Mouse (Mus musculus) hematopoietic stem cell, adult 5-6 weeks (primary cell): ENCODE measurements around the gene Adat3. TPM values are rescaled to one million over a fixed set of nuclear protein-coding genes. Genes with fewer than 3 reads are reported as not detected.
A peak's percentile ranks its signal among the peaks of the same experiment; 100 is the strongest.

Experiments used
- ATAC-seq, 2 experiments: fragments of 125-278 bp in 1 of 2; replicated peaks in 1 of 2; 2 replicates each; pipeline ENCODE4 v1.8.0; 2016 to 2017; ENCODE audit warnings: inconsistent platforms in 2 of 2, mild to moderate bottlenecking in 2 of 2, moderate number of reproducible peaks in 2 of 2, low read depth in 1 of 2, moderate TSS enrichment in 1 of 2; ENCODE audit not compliant: low FRiP score in 2 of 2, poor library complexity in 2 of 2, severe bottlenecking in 2 of 2, insufficient read depth in 1 of 2, low TSS enrichment in 1 of 2
- total RNA-seq: library from RNA; stranded (forward); fragments of 172-1452, 232-1000 nt; gene quantifications from 2 replicates; pipeline ENCODE4 v1.2.3, GENCODE M21; 2017

Adat3 gene
- total RNA-seq, 1 experiment from 2014 or later, result not detected

DNA sequence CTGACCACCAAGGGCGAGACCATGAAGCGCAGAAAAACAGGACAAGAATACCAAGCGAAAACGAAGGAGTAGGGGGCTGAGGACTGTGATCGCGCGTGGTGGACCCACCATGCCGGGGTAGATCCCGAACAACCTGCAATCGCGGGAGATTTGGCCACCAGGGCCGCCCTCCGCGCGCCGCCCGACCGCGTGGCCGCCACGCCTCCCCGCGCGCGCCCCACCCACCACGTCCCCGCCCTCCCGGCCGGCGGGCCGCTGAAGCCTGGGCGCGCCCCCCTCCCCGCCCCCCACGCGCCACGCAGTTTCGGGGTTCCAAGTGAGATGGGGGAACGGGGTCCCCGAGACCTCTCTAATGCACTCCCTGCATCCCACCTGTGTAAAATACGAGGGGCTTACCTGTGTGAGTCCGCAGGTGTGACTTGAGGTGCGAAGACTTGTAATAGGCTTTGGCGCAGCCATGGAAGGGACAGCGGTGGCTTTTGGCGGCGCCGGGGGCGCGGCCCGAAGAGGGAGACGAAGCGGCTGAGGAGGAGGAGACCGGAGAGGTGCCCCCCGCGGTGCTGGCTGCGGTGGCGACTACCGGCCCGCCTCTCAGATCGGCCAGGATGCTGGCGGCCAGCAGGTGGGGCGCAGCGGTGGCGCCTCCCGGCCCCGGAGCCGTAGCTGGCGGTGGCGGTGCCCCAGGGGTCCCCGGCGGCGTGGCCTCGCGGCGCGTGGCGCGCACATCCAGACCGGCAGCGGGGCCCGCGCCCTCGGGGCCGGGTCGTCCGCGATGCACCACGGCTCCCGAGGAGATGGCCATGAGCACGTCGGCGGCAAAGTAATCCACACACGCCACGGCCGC, 26.1 kb upstream of the Adat3 start:
- no peak for ATAC-seq

DNA sequence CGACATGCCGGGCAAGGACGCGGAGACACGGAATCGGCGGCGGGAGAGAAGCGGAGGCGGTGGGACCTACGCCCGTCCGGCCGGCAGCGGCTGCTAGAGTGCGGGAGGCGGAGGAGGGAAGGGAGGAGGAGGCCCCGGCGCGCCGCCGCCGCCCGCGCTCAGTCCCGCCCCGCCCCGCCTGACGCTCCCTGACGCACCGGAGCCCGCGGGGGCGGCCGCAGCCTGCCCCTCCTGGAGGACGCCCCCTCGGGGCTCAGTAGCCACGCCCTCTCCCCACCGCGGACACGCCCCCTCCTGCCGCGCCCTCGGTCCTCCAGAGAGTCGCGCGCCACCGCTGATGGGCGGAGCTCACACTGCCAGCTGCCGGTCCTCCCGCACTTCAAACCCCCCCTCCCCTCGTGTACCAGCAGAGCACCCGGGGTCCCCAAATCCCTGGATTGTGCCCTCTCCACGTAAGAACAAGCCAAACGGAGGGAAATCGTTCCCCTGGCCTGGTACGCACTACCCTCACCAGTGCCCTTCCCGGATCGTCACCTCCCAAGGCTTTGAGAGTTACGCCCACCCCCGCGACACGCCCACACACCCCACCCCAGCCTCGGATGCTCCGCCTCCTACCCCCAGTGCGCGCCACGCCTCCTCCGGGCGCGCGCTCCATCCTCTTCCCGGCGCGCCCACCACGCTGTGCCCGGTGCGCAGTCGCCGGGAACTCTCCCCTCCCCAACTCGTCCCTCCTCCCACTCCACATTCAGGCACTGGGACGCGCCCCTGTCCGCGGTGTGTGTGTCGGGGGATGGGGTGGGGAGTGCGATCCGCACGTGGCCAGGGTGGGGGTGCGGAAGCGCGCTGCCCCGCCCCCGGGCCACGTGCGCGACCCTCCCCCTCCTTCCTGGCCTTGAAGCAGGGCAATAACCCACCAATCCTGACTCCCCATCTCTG, 25.2 kb upstream of the Adat3 start, which contains the start of gene Klf16:
TSS of gene Klf16 (minus strand) at position 127 of the 936 bp plus-strand sequence.
- ATAC-seq, result peak; percentile 60 to 70

DNA sequence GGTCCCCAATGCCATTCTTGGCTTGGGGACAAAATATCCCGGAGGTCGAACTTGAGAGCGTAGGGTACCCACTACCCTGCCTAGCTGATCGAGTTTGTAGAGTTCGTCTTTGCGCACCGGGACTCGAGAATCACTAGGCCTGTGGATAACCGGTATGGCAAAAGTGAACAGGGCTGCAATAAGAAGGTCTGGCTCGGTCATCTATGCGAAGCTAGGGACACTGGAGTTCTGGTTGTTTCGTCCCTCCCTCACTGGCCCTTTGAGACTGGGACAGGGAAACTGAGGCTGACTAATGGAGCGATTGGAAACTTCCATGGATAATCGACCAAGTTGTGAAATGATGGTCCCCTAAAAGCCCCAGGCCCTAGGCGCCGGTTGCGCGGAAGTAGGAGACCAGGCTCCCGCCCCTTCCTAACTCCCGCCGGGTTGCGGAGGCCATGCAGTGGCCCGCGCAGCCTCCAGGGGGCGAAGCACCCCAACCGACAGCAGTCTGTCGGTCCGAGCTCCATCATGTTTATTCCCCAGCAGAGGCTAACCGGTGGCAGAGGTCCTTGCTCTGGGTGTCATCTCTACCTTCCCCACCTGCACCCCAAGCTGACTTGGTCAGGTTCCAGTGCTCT, 24.4 kb upstream of the Adat3 start:
- ATAC-seq, result peak; percentile 65 to 75

DNA sequence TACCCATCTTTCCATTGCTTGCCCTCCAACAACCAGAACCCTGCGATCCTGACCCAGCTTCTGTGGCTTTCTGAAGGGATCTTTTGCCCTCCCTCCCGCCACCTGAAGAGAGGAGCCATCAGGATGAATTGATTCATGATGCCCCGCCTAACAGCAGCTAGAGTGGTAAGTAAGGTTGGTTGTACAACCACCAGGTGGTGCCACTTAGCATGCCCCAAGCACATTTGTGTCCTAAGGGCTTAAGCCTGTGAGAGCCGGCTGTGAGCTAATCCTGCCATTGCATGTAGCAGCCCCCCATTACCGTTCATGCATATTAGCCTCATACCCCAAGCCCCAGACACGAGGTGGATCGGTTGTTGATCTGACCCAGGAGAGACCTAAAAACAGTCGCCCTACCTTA, 23.8 kb upstream of the Adat3 start:
- ATAC-seq, result peak; percentile 26 to 57; a peak in 3 of 4 replicates

DNA sequence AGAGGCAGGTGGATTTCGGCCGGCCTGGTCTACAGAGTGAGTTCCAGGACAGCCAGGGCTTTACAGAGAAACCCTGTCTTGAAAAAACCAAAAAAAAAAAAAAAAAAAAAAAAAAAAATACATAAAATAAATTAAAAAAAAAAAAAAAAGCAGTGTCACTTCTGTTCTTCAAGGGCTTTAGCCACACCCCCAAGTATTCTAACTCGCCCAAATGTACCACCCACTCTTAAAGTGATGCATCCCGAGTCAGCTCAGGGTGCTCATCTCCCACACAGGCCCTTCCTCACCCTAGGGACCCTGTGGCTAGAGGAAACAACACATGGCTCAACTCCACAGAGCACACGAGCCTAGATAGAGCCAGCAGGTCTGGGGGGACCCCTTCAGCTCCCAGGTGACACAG, 19.6 kb upstream of the Adat3 start:
- no peak for ATAC-seq

DNA sequence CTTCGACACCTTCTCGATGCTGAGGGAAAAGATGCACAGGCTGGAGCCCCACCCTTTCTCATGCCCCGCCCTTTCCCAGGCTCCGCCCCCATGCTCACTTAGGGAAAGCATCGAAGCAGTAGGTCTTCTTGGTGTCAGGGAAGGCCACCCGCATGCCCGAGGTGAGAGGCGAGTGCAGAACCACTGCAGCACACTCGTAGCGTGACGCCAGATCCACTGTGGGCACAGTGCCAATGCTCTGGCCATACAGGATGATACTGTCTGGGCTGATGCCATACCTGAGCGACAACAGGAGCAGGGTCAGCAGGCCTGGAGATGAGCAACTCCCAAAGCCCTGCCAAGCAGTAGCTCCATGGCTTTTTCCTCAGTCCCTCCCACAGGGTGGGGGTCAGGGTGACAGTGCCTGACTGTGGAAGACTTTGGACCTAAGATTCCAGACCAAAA, 18.6 kb upstream of the Adat3 start:
- no peak for ATAC-seq

DNA sequence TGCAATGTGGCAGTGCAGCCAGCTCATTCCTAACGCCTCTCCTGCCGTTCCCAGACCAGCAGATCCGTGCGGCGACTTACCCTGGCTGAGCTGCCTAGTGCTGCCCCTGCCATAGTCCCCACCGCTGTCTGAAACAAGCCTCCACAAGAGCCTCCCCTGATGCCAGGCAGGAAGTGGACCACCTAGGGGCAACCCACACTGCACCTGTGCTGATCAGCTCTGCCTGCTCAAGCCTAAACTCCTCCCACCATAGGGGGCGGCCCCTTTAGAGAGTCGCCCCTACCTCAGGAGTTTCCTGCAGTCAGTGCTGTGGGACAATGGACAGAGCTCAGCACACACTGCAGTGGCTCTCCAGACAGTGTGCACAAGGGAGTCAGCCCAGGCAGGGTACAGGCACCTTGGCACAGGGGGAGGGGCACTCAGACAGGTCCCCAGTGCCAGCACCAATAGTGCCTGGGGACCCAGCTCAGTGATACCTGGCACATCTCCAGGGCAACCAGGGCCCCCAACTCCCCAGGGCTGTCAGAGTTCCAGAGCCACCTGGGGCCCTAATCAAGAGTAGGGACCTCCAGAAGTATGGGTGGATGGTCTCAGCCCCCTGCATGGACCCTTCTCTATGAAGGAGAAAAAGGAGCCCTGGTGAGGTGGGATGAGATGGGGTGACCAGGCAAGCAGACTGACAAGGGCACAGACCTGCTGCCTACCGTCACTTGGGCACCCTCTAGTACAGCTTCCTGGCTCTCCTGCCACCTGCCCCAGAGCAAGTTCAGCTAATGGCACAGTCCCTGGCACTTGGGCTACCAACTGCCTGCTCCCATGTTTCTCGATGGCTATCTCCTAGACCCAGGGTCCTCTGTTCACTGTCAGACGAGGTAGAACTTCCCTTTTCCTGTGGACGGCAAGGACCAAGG, 17.8 kb upstream of the Adat3 start:
- no peak for ATAC-seq

DNA sequence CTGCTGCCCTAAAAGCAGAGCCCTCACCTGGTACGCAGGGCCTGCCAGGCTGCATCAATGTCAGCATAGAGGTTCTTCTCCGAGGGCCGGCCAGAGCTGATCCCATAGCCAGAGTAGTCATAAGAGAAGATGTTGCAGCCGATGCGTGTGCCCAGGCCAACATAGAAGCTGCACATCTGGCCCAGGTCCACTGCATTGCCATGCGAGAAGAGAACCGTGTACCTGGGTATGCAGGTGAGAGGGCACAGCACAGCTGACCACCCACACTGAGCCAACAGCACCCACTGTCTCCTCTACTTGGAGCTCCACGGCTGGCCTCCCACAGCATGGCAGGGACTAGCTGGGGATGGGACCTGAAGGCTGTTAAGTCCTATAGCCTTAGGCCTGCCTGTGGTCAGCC, 17.1 kb upstream of the Adat3 start:
- ATAC-seq, result no peak

DNA sequence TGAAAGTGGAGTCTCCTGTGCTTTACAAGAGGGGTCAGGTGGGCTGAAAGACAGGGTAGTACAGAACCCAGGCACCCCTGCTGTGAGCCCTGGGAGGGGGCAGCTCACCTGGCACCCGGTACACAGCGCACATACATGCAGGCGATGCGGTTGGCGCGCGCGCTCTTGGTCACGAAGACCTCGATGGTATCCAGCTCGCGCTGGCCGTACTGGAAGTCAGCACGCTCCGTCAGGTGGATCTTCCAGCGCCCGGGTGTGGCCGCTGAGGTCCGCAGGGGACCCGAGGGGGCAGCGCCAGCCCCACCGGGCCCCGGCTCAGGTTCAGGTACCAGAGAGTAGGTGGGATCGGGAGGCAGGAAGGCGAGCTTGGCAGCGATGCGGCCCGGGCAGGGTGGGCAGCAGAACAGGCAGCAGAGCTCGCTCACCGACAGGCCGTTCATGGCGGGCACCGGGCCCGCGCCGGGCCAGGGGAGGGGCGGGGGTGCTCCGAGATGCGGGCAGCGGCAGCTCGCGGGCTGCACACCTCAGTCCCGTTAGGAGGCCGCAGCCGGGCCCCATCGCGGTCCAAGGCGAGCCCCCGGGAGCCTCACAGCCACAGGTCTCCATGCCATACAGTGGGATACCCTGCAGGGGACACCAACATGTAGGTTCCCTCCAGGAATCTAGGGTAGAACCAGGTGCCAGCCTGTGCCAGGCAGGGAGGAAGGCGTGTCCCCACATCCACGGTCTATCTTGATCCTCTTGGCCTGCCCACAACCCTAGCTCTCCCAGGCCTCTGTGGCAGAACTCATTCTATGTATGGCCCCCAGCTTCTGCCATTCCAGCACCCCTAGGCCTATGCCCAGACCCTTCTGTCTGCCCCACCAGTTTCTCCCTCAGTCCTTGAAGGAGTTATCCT, 16.0 kb upstream of the Adat3 start:
- no peak for ATAC-seq

DNA sequence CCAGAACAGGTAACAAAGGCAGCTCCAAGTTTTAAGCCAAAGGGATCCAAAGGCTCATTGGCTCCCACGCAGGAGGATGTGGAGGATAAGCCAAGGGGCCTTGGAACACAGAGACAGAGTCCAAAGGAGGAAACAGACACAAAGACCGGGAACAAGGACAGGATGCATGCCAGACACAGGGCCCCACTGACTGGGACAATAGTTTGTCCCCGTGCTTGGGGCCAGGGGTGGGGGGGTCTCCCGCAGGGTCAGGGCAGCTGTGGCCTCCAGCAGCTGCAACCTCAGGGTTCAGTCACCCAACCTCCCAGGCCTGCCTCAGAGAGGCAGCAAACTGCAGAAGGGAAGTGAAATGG, 15.4 kb upstream of the Adat3 start:
- ATAC-seq, result no peak

DNA sequence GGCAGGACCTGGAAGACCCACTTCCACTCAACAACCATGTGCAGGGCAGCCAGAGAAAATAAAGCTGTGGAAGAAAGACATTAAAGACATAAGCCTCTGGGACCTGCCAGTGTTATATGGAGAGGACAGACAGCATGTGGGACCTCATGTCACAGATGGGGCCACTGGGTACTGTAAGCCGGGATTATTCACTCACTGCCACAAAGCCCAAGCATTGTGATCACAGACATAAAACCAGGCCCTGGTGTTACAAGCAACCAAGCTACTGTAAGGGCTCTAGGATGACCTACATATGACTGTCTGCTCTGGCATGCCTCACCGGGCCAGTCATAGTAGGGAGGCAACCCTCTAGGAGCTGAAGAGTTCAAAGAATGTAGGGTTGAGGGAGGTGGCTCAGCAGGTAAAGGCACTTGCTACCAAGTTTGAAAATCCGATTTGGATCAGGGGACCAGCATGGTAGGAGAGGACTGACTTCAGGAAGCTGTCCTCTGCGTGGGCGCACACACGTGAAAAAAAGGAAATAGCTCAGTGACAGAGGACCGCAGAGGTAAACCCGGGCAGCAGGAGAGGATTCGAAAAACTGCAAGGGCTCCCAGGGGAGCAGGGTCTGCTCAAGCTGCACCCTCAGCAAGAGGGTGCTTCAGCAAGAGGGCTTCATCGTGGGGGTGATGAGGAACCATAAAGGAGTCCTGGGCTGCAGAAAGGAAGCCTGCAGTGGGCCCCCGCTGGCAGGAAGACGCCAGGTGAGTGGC, 13.4 kb upstream of the Adat3 start:
- no peak for ATAC-seq

DNA sequence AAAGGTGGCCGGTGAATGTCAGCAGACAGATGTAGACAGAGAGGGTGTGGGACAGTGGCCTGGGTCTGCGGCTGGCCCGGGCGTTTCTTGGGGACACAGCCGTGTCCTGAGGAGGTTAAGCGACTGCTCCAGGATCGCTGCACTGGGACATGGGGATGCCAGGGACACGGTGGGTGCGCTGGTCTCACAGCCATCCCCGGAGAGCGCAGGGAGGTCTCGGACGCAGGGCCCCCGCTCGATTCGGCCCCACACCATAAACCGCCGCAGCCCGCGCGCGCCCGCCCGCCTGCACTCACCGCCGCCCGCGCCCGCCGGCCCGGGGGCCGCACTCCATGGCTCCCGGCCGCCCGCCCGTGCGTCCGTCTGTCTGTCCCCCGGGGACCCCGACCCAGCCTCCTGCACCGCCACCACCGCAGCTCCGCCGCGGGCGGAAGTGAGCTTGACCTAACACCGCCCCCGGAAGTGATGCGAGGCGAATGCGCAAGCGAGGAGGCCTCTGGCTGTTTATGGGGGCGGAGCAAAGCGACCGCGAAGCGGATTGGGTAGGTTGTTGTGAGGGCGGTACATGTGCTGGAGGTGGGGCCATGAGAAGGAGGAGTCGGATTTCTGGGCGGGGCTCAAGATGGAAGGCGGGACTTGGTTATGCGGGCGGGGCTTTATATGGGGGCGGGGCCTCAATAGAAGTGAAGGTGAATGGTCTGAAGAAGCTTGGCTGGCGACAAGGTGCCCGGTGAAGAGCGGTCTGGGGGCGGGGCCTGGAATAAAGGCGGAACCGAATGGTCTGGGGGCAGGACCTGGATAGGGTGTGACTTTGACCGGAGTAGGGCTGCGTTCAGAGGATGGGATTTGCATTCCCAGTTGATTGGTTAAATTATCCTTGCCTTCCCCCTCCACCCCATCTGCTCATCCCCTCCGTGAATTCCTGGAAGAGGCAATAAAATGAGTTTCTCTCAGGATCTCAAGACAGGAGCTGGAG, 12.5 kb upstream of the Adat3 start, which contains the start of gene Abhd17a:
TSS of gene Abhd17a (minus strand) at position 463 of the 976 bp plus-strand sequence.
- peak; percentile 95 to 96 for ATAC-seq

DNA sequence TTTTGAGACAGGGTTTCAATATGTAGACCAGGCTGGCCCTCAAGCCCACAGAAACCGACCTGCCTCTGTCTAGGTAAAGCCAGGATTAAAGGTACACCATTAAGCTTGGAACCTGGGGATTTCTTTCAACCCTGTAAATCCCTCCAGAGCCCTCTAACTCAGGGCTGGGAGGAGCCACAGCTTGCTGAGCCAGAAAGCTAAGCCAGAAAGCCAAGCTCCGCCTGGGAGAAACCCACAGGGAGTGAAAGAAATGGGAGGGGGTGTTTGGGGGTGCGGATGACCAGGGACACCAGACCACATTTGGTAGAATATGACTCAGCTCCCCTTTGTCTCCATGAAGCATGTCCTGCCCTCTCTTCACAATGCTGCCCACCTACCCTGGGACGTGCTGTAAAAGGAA, 6.4 kb upstream of the Adat3 start:
- no peak for ATAC-seq

DNA sequence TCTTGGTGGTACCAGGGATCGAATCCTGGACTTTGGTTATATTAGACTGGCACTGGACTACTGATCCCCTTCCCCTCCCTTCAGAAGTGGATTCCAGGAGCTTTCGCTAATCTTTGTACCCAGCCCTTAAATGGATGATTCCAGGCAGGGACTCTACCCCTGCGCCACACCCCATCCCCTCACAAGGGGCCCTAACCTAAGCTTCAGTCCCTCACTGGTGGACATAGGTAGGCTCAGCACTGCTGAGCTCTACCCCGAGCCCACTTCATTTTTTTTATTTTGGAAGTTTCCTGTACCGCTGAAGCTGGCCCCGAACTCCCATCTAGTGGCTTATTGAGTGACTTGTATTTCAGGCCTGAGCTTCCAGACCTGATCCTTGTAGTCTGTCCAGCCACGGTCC, 684 bp downstream of the Adat3 start:
- ATAC-seq, result no peak
